Mouse (Mus musculus) MEL (cell line): ENCODE measurements around the gene Calhm5.

ENCODE experiments used
- EP300 ChIP-seq, 2 experiments: IDR thresholded peaks; 2 replicates each; pipeline ENCODE4 v1.6.1; 2011; ENCODE audit warnings: improper control_type of control experiment in 2 of 2, low read length in 2 of 2, low read depth in 1 of 2, mild to moderate bottlenecking in 1 of 2
- MAX ChIP-seq: IDR thresholded peaks from 2 replicates; pipeline ENCODE4 v1.6.1; 2011; ENCODE audit warnings: low read length, improper control_type of control experiment
- POLR2AphosphoS5 ChIP-seq: IDR thresholded peaks from 2 replicates; pipeline ENCODE4 v1.6.1; 2012; ENCODE audit warnings: low read depth, borderline replicate concordance, mild to moderate bottlenecking, inconsistent platforms, low read length, moderate library complexity, mixed read lengths
- USF1 ChIP-seq: IDR thresholded peaks from 2 replicates; pipeline ENCODE4 v1.6.1; 2014; ENCODE audit warnings: low read depth, mild to moderate bottlenecking, inconsistent platforms, low read length, improper control_type of control experiment, moderate library complexity
- ZC3H11A ChIP-seq: IDR thresholded peaks from 2 replicates; pipeline ENCODE4 v1.6.1; 2012; ENCODE audit warnings: low read depth, mild to moderate bottlenecking, inconsistent platforms, low read length, improper control_type of control experiment
- ZNF384 ChIP-seq: IDR thresholded peaks from 2 replicates; pipeline ENCODE4 v1.6.1; 2012; ENCODE audit warnings: low read depth, mild to moderate bottlenecking, inconsistent platforms, low read length, improper control_type of control experiment

DNA sequence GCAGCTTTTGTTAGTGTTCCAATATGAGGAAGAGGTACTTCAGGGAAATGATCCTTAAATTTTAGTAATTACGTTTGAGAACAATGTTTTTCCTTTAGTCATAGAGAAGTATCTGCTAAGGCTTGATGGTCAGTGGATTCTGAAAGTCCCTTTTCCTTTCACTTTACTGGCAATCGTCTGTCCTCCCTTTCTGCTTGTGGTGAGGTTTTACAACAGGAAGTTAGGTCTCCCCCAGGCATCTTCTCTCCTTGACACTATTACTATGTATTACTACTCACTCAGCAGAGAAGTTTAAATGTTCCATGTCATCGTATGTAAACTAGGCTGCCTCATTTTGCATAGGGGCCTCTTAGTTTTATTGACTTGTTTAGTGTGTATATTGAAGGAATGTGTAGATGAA, 6.8 kb downstream of the Calhm5 start:
- TF ChIP-seq EP300 (IDR thresholded peaks at IDR 0.05; ENCODE audit: low read depth in 1 of 2, low read length in 2 of 2) (no peak), ZC3H11A (no peak), USF1 (no peak), POLR2AphosphoS5 (no peak), MAX (no peak), ZNF384 (no peak)
